37 mouse cellular contexts compared by ENCODE assay signal in genomic region chr6:55126576-55126975, GRCm38 (mm10). TPM values are rescaled to one million over a fixed set of nuclear protein-coding genes. Genes with fewer than 3 reads are reported as not detected.
"Had no signal": no experiment of that assay in that cellular context is flagged by ENCODE, and none has a peak within 500 bp of the region (broad histone marks: within the 10 kb centered on the region; RNA-seq: fewer than 3 reads in every experiment).

No protein-coding gene starts in this region.

- H3K27ac ChIP-seq: limb, embryonic 10.5 days; limb, embryonic 12.5 days; limb, embryonic 13.5 days; limb, embryonic 15.5 days; liver, embryonic 12.5 days; liver, embryonic 13.5 days; liver, embryonic 14.5 days; liver, embryonic 15.5 days; lung, embryonic 15.5 days; macrophage; midbrain, embryonic 10.5 days; midbrain, embryonic 12.5 days; midbrain, embryonic 13.5 days; midbrain, embryonic 15.5 days had no signal

- H3K4me3 ChIP-seq: limb, embryonic 10.5 days; limb, embryonic 12.5 days; limb, embryonic 13.5 days; limb, embryonic 15.5 days; liver, embryonic 12.5 days; liver, embryonic 13.5 days; liver, embryonic 15.5 days; lung, embryonic 15.5 days; megakaryocyte, embryonic 14.5 days; midbrain, embryonic 10.5 days; midbrain, embryonic 12.5 days; midbrain, embryonic 13.5 days; midbrain, embryonic 15.5 days; myocyte had no signal

- DNase-seq: left cerebral cortex, postnatal 4 days; liver; liver, embryonic 13.5 days; liver, postnatal 0 days; lung, adult 18-20 months; lung, adult 2 months; lung, embryonic 14.5 days; lung, postnatal 10 days; lung, postnatal 14 days; lung, postnatal 36 days; lung, postnatal 4 days; midbrain, embryonic 14.5 days had no signal

RNA-seq across cellular contexts. Expression of gene Crhr2, which starts 6.2 kb away (rescaled TPM):
- total RNA-seq: megakaryocyte progenitor cell, adult 5-6 weeks; megakaryocyte, adult 5-6 weeks; megakaryocyte-erythroid progenitor cell, adult 5-6 weeks; monocyte, adult 5-6 weeks had no signal
- polyA plus RNA-seq: limb, embryonic 11.5 days; limb, embryonic 12.5 days; liver, postnatal 0 days; lung, embryonic 14.5 days; macrophage; myocyte had no signal

RNA-seq across cellular contexts. Expression of gene Inmt, which starts 48.3 kb away (rescaled TPM):
- total RNA-seq: left cerebral cortex, postnatal 10 days; left cerebral cortex, postnatal 14 days; left cerebral cortex, postnatal 4 days; megakaryocyte progenitor cell, adult 5-6 weeks; megakaryocyte, adult 5-6 weeks; megakaryocyte-erythroid progenitor cell, adult 5-6 weeks; midbrain, postnatal 0 days; monocyte, adult 5-6 weeks had no signal
- polyA plus RNA-seq: limb, embryonic 12.5 days; macrophage; midbrain, embryonic 12.5 days; midbrain, embryonic 13.5 days; midbrain, embryonic 14.5 days; midbrain, embryonic 15.5 days; midbrain, embryonic 16.5 days; midbrain, postnatal 0 days; myocyte; neural tube, embryonic 11.5 days had no signal
